Mouse (Mus musculus) bone marrow, adult 2 months (tissue): ENCODE data around the gene Gm20661.

ENCODE experiments used
- CTCF ChIP-seq: fragments of 200-500 bp; IDR thresholded peaks from 2 replicates; pipeline ENCODE4 v1.5.1; 2011; ENCODE audit warnings: low read length, control low read depth; ENCODE audit not compliant: control insufficient read depth, insufficient read depth
- POLR2A ChIP-seq: fragments of 200-500 bp; IDR thresholded peaks from 2 replicates; pipeline ENCODE4 v1.6.1; 2011; ENCODE audit warnings: low read depth, mild to moderate bottlenecking, control low read depth, low read length, borderline replicate concordance; ENCODE audit not compliant: control insufficient read depth

GRCm38 (mm10) chr9:107949922-107950235 lies 33.0 kb upstream of the Gm20661 start, which contains the start of gene Traip:
- TF ChIP-seq CTCF (no peak), POLR2A (no peak)
